Mouse (Mus musculus) embryo, embryonic 11 days (tissue): ENCODE measurements around the gene C1qtnf4.
A peak's percentile ranks its signal among the peaks of the same experiment; 100 is the strongest.
"Not testable (repeated sequence)": the region's sequence is repeated elsewhere in the genome, so short reads cannot be mapped to it uniquely, and the experiment has no call there.

Experiments
- DNase-seq: peaks from one replicate; pipeline ENCODE4 v3.0.0-alpha.2; 2015

C1qtnf4 gene

GRCm38 (mm10) chr2:90886436-90886835, 776 bp downstream of the C1qtnf4 start:
- no peak for DNase-seq

- no peak for DNase-seq
Measured at GRCm38 (mm10) chr2:90887627-90888026, 2.0 kb downstream of the C1qtnf4 start.

- peak; percentile 84 for DNase-seq
Measured at GRCm38 (mm10) chr2:90889550-90890548, 4.2 kb downstream of the C1qtnf4 start.

- DNase-seq, result no peak
Measured at GRCm38 (mm10) chr2:90893673-90894298, 8.1 kb downstream of the C1qtnf4 start.

- DNase-seq, result not testable (repeated sequence)
Measured at GRCm38 (mm10) chr2:90894299-90894677, 8.6 kb downstream of the C1qtnf4 start.

GRCm38 (mm10) chr2:90903398-90903797, 17.7 kb downstream of the C1qtnf4 start:
- no peak for DNase-seq

- peak; percentile 96 for DNase-seq
Measured at GRCm38 (mm10) chr2:90904076-90904855, 18.6 kb downstream of the C1qtnf4 start, which contains the start of the genes Kbtbd4 and Ndufs3. Gene Kbtbd4 (plus strand): TSS chr2:90904740. Gene Ndufs3 (minus strand): TSS chr2:90904827.

GRCm38 (mm10) chr2:90904856-90905224, 19.2 kb downstream of the C1qtnf4 start:
- peak; percentile 76 for DNase-seq

GRCm38 (mm10) chr2:90906721-90907120, 21.1 kb downstream of the C1qtnf4 start:
- no peak for DNase-seq

- no peak for DNase-seq
Measured at GRCm38 (mm10) chr2:90910861-90911260, 25.2 kb downstream of the C1qtnf4 start.

- DNase-seq, result no peak
Measured at GRCm38 (mm10) chr2:90911668-90912067, 26.0 kb downstream of the C1qtnf4 start.

GRCm38 (mm10) chr2:90913671-90914070, 28.0 kb downstream of the C1qtnf4 start:
- DNase-seq, result no peak

GRCm38 (mm10) chr2:90915516-90915915, 29.9 kb downstream of the C1qtnf4 start:
- no peak for DNase-seq

GRCm38 (mm10) chr2:90916560-90917232, 31.0 kb downstream of the C1qtnf4 start:
- no peak for DNase-seq

- peak; percentile 84 for DNase-seq
Measured at GRCm38 (mm10) chr2:90917233-90917998, 31.8 kb downstream of the C1qtnf4 start.

- no peak for DNase-seq
Measured at GRCm38 (mm10) chr2:90917999-90918698, 32.5 kb downstream of the C1qtnf4 start.

GRCm38 (mm10) chr2:90921178-90921577, 35.5 kb downstream of the C1qtnf4 start:
- DNase-seq, result no peak

GRCm38 (mm10) chr2:90922636-90923035, 37.0 kb downstream of the C1qtnf4 start:
- no peak for DNase-seq

GRCm38 (mm10) chr2:90928566-90928965, 42.9 kb downstream of the C1qtnf4 start:
- no peak for DNase-seq

- DNase-seq, result no peak
Measured at GRCm38 (mm10) chr2:90931829-90932228, 46.2 kb downstream of the C1qtnf4 start.

- no peak for DNase-seq
Measured at GRCm38 (mm10) chr2:90932273-90932672, 46.6 kb downstream of the C1qtnf4 start.
